Mouse (Mus musculus) lung, embryonic 15.5 days (tissue): ENCODE data around the gene Mgat5. TPM values are rescaled to one million over a fixed set of nuclear protein-coding genes. Genes with fewer than 3 reads are reported as not detected.

Experiments used
- ATAC-seq: fragments of 200-750 bp; cut with Nextera tagmentation; 2 replicates; pipeline ENCODE4 v1.8.0; 2017; ENCODE audit warnings: moderate number of reproducible peaks, borderline replicate concordance; ENCODE audit not compliant: low FRiP score, low TSS enrichment; ENCODE audit errors: extremely low read depth
- H3K27ac ChIP-seq: fragments of 300-500 bp; sonication (generic); 2 replicates; pipeline ENCODE4 v1.5.1; 2015; ENCODE audit warnings: moderate library complexity, mild to moderate bottlenecking, inconsistent platforms
- H3K27me3 ChIP-seq: fragments of 300-500 bp; sonication (generic); 2 replicates; pipeline ENCODE4 v1.6.1; 2015; ENCODE audit warnings: inconsistent platforms
- H3K36me3 ChIP-seq: fragments of 300-500 bp; sonication (generic); 2 replicates; pipeline ENCODE4 v1.6.1; 2015; ENCODE audit warnings: inconsistent platforms
- H3K4me1 ChIP-seq: fragments of 300-500 bp; sonication (generic); 2 replicates; pipeline ENCODE4 v1.6.1; 2015; ENCODE audit warnings: inconsistent platforms
- H3K4me2 ChIP-seq: fragments of 300-500 bp; sonication (generic); 2 replicates; pipeline ENCODE4 v1.6.1; 2015; ENCODE audit warnings: inconsistent platforms, mild to moderate bottlenecking, moderate library complexity
- H3K4me3 ChIP-seq: fragments of 300-500 bp; sonication (generic); 2 replicates; pipeline ENCODE4 v1.5.1; 2015; ENCODE audit warnings: mild to moderate bottlenecking, inconsistent platforms
- H3K9ac ChIP-seq: fragments of 300-500 bp; sonication (generic); 2 replicates; pipeline ENCODE4 v1.6.1; 2015; ENCODE audit warnings: inconsistent platforms
- H3K9me3 ChIP-seq: fragments of 300-500 bp; sonication (generic); 2 replicates; pipeline ENCODE4 v1.6.1; 2016; ENCODE audit warnings: inconsistent platforms
- WGBS: fragments of 180-500 bp; shearing (Covaris S2); methylation state at CpG from one replicate; pipeline ENCODE4 v1.1.7; 2015; 5-methylcytosine and 5-hydroxymethylcytosine counted together
- polyA plus RNA-seq: library from polyadenylated mRNA; unstranded; fragments of >200 nt; fragmentation: Nextera tagmentation; extraction: Ambion mirVana; gene quantifications from 2 replicates; pipeline ENCODE4 v1.2.1, GENCODE M21; 2015

The Mgat5 gene
- polyA plus RNA-seq, 1 experiment from 2014 or later = 4.1 TPM

DNA sequence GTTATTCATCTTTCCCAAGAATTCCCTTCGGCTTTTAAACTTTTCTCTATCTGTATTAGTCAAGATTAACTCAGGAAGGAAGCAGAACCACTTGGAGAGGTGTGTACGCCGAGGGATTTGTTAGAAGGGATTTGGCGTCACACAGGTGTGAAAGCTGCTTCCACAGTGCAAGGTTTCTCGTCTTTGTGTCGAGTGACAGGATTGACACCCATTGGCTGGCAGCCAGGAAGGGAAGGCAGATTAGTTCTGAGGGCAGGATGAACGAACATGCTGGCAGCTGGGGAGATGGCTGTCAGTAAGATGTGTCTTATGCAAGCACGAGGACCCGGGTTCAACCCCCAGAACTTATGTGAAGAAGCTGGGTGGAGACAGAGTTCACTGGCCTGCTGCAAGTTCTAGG lies 148.6 kb downstream of the Mgat5 start:
- no peak for ATAC-seq
- 33% methylated on average over 9 of the region's 9 CpGs for WGBS

DNA sequence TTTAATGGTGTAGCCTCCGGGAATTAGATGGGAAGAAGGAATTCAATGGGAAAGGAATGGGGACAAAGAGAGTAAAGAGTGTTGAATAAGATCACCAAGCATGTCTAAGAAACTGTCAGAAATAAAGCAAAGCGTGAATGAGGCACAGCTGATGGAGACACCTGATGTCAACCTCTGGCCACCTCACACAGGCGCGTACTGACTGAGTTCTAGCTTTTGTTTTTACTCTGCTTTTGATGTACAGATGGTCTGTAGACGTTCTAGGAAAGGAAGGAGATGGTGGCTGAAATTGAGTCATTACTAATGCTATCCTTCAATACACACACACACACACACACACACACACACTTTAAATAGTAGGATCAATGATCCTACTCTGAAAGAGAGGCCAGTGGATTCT lies 149.3 kb downstream of the Mgat5 start:
- H3K4me1 ChIP-seq = no peaks in the 10 kb centered on the region
- 88% methylated on average over 5 of the region's 5 CpGs for WGBS
- no peak overlapping the region for H3K4me3 ChIP-seq
- H3K36me3 ChIP-seq = no peaks in the 10 kb centered on the region
- H3K9me3 ChIP-seq = no peaks in the 10 kb centered on the region
- no peaks in the 10 kb centered on the region for H3K27me3 ChIP-seq
- no peak for ATAC-seq
- H3K4me2 ChIP-seq = no peak overlapping the region
- no peak overlapping the region for H3K9ac ChIP-seq
- H3K27ac ChIP-seq = no peak overlapping the region

More for the DNA sequence above, 148.6 kb downstream of the Mgat5 start:
- no peak overlapping the region for H3K4me2 ChIP-seq
- H3K27ac ChIP-seq = no peak overlapping the region
- H3K4me3 ChIP-seq = no peak overlapping the region
- H3K9ac ChIP-seq = no peak overlapping the region
- H3K4me1 ChIP-seq = no peaks in the 10 kb centered on the region
- H3K36me3 ChIP-seq = no peaks in the 10 kb centered on the region
- H3K9me3 ChIP-seq = no peaks in the 10 kb centered on the region
- H3K27me3 ChIP-seq = no peaks in the 10 kb centered on the region

GRCm38 (mm10) chr1:127355034-127355433 lies 150.2 kb downstream of the Mgat5 start:
- no peak overlapping the region for H3K9ac ChIP-seq
- H3K4me3 ChIP-seq = no peak overlapping the region
- H3K36me3 ChIP-seq = no peaks in the 10 kb centered on the region
- no peaks in the 10 kb centered on the region for H3K27me3 ChIP-seq
- no peaks in the 10 kb centered on the region for H3K4me1 ChIP-seq
- WGBS = 72% methylated on average over 3 of the region's 3 CpGs
- ATAC-seq = no peak
- no peak overlapping the region for H3K4me2 ChIP-seq
- no peak overlapping the region for H3K27ac ChIP-seq
- no peaks in the 10 kb centered on the region for H3K9me3 ChIP-seq

- Histone ChIP-seq H3K27ac (no peak overlapping the region), H3K9ac (no peak overlapping the region), H3K36me3 (no peaks in the 10 kb centered on the region), H3K9me3 (no peaks in the 10 kb centered on the region), H3K27me3 (no peaks in the 10 kb centered on the region), H3K4me3 (no peak overlapping the region), H3K4me1 (no peaks in the 10 kb centered on the region), H3K4me2 (no peak overlapping the region)
- WGBS = 58% methylated on average over 7 of the region's 7 CpGs
- ATAC-seq = no peak
Observed at GRCm38 (mm10) chr1:127363638-127364037, 158.8 kb downstream of the Mgat5 start.

- ATAC-seq = no peak
- H3K4me3 ChIP-seq = no peak overlapping the region
- H3K9ac ChIP-seq = no peak overlapping the region
- H3K27me3 ChIP-seq = no peaks in the 10 kb centered on the region
- H3K36me3 ChIP-seq = no peaks in the 10 kb centered on the region
- H3K9me3 ChIP-seq = no peaks in the 10 kb centered on the region
- H3K4me2 ChIP-seq = no peak overlapping the region
- H3K27ac ChIP-seq = no peak overlapping the region; the same call in 1 of the 2 replicates
- WGBS = 80% methylated on average over 5 of the region's 5 CpGs
- H3K4me1 ChIP-seq = no peaks in the 10 kb centered on the region
Observed at GRCm38 (mm10) chr1:127365706-127366105, 160.9 kb downstream of the Mgat5 start.

DNA sequence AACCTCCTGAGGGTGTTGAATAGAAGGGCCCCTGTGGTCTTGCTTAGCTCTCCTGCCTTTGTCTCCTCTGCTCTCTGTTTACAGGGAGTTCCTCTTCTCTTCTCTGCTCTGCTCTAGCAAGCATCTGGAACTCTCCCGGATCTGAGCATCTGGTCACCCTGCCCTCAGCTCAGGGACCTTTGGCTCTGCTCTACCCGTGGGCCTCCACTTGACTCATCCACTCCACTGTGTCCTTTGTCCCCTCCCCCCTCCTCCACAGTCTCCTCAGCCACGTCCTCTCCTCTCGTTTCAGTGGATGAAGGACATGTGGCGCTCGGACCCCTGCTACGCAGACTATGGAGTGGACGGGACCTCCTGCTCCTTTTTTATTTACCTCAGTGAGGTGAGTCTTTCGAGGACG lies 161.3 kb downstream of the Mgat5 start:
- no peaks in the 10 kb centered on the region for H3K36me3 ChIP-seq
- no peaks in the 10 kb centered on the region for H3K27me3 ChIP-seq
- no peaks in the 10 kb centered on the region for H3K9me3 ChIP-seq
- H3K4me2 ChIP-seq = no peak overlapping the region
- no peak overlapping the region for H3K4me3 ChIP-seq
- H3K9ac ChIP-seq = no peak overlapping the region
- ATAC-seq = no peak
- H3K27ac ChIP-seq = no peak overlapping the region; the same call in 1 of the 2 replicates
- WGBS = 54% methylated on average over 10 of the region's 10 CpGs
- H3K4me1 ChIP-seq = no peaks in the 10 kb centered on the region

GRCm38 (mm10) chr1:127368513-127368912 lies 163.7 kb downstream of the Mgat5 start:
- no peak overlapping the region for H3K4me3 ChIP-seq
- H3K36me3 ChIP-seq = no peaks in the 10 kb centered on the region
- H3K27me3 ChIP-seq = no peaks in the 10 kb centered on the region
- no peaks in the 10 kb centered on the region for H3K9me3 ChIP-seq
- H3K4me2 ChIP-seq = no peak overlapping the region
- no peak overlapping the region for H3K27ac ChIP-seq
- ATAC-seq = no peak
- H3K9ac ChIP-seq = no peak overlapping the region
- WGBS = 64% methylated on average over 8 of the region's 8 CpGs
- H3K4me1 ChIP-seq = no peaks in the 10 kb centered on the region

DNA sequence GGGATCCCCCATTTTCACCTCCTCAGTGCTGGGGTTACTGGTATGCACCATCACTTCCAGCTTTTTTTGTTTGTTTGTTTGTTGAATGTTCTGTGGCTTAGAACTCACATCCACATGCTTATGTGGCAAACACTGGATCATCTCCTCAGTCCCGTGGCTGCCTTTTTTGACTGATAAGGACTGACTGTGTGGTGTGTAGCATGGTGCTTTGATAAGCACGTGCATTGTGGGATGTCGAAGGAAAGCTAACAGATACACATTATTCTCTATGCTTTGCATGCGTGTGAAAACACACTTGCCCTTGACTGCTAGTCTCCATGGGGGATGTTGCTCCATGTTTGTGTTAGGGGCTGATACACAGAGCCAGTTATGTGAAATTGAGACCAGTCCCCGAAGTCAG lies 164.7 kb downstream of the Mgat5 start:
- Histone ChIP-seq H3K4me3 (no peak overlapping the region), H3K36me3 (no peaks in the 10 kb centered on the region), H3K4me1 (no peaks in the 10 kb centered on the region), H3K4me2 (no peak overlapping the region), H3K9ac (no peak overlapping the region), H3K27ac (no peak overlapping the region), H3K9me3 (no peaks in the 10 kb centered on the region), H3K27me3 (no peaks in the 10 kb centered on the region)
- WGBS = 89% methylated on average over 5 of the region's 5 CpGs
- ATAC-seq = no peak

GRCm38 (mm10) chr1:127372096-127372495 lies 167.3 kb downstream of the Mgat5 start:
- no peak for ATAC-seq
- Histone ChIP-seq H3K27me3 (no peaks in the 10 kb centered on the region), H3K36me3 (no peaks in the 10 kb centered on the region), H3K9me3 (no peaks in the 10 kb centered on the region), H3K4me3 (no peak overlapping the region), H3K9ac (no peak overlapping the region), H3K27ac (no peak overlapping the region), H3K4me2 (no peak overlapping the region), H3K4me1 (no peaks in the 10 kb centered on the region)
- WGBS = 77% methylated on average over 4 of the region's 4 CpGs

- H3K9ac ChIP-seq = no peak overlapping the region
- no peak overlapping the region for H3K27ac ChIP-seq
- H3K36me3 ChIP-seq = no peaks in the 10 kb centered on the region
- no peak overlapping the region for H3K4me3 ChIP-seq
- H3K9me3 ChIP-seq = no peaks in the 10 kb centered on the region
- H3K4me2 ChIP-seq = no peak overlapping the region
- H3K27me3 ChIP-seq = no peaks in the 10 kb centered on the region
- no peak for ATAC-seq
- H3K4me1 ChIP-seq = no peaks in the 10 kb centered on the region
- WGBS = 68% methylated on average over 5 of the region's 5 CpGs
Observed at GRCm38 (mm10) chr1:127373559-127373958, 168.7 kb downstream of the Mgat5 start.

DNA sequence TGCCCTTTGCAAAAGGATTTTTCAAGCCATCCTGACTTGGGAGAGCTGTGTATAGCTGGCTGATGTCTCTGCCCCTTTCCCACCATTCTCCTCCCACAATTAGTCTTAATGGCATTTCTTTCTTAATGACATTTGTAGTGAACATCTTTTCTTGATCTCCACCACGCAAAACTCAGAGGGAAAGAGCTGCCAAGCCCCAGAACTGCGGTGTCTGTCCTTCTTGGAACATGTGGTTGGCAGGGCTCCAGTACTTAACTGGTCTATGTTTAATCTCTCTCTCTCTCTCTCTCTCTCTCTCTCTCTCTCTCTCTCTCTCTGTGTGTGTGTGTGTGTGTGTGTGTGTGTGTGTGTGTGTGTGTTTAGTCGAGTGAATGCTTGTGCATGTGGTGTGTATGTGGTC lies 169.3 kb downstream of the Mgat5 start:
- H3K4me1 ChIP-seq = no peaks in the 10 kb centered on the region
- no peak for ATAC-seq
- no peaks in the 10 kb centered on the region for H3K36me3 ChIP-seq
- WGBS = 47% methylated on average over 3 of the region's 3 CpGs
- no peak overlapping the region for H3K4me2 ChIP-seq
- no peaks in the 10 kb centered on the region for H3K27me3 ChIP-seq
- no peaks in the 10 kb centered on the region for H3K9me3 ChIP-seq
- no peak overlapping the region for H3K4me3 ChIP-seq
- no peak overlapping the region for H3K9ac ChIP-seq
- no peak overlapping the region for H3K27ac ChIP-seq

DNA sequence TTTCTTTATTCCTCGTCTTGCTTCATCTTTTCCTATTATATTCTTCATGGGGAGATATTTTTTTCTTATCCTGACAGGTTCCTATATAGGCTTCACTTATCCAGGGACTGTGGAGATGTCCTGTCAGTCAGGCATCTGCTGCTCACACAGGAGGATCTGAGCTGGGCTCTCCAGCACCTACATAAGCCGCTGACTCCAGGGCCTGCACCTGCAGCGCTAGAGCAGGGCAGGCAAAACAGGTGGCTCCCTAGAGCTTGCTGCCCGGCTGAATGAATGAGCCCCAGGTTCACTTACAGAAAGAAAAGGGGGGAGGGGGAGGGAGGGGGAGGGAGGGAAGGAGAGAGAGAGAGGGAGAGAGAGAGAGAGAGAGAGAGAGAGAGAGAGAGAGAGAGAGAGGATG lies 175.3 kb downstream of the Mgat5 start:
- Histone ChIP-seq H3K27me3 (no peaks in the 10 kb centered on the region), H3K27ac (no peak overlapping the region), H3K4me3 (no peak overlapping the region), H3K9ac (no peak overlapping the region), H3K4me1 (no peaks in the 10 kb centered on the region), H3K9me3 (no peaks in the 10 kb centered on the region), H3K4me2 (no peak overlapping the region), H3K36me3 (no peaks in the 10 kb centered on the region)
- WGBS = 50% methylated on average over 4 of the region's 4 CpGs
- no peak for ATAC-seq

DNA sequence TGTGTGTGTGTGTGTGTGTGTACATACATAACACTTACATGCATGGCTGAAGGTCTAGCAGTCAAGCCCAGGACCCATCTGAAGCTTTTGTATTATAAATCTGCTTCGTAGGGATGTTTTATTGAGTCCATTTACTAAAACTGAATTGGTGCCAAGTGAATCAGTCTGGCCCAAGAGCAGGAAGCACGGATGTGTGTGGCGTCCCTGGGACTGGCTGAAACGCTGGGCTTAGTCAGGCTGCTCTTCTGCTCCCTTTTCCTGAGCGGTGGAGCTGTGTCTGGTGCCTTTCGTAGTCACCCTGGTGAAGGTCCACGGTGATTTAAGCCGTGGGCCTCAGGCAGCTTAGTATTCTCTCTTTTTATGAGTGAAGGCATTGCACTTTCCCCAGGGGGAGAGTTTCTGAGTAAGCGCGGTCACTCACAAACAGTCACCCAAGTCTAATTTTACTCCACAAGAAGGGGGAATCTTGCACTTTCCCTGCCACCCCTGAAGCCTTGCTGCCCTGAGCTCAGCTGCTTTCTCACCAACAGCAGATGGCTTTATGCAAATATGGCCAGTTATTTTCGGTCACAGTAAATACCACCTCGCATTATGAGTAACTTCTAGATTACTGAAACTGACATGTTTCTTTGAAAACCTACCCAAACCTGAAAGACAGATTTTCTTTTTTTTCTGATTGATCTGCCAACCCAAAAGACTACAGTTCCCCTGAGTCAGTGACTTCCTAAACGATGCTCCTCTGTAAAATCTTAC lies 176.1 kb downstream of the Mgat5 start:
- Histone ChIP-seq H3K27me3 (no peaks in the 10 kb centered on the region), H3K4me2 (no peak overlapping the region), H3K4me3 (no peak overlapping the region), H3K9me3 (no peaks in the 10 kb centered on the region), H3K27ac (no peak overlapping the region), H3K9ac (no peak overlapping the region), H3K36me3 (no peaks in the 10 kb centered on the region), H3K4me1 (no peaks in the 10 kb centered on the region)
- WGBS = 56% methylated on average over 13 of the region's 13 CpGs
- no peak for ATAC-seq
